Mouse (Mus musculus): Measurements from ENCODE around the gene Zc3h12d. TPM values are rescaled to one million over a fixed set of nuclear protein-coding genes. Genes with fewer than 3 reads are reported as not detected.

The Zc3h12d gene
- polyA plus RNA-seq (2014; fragmentation: Nextera tagmentation; extraction: Ambion mirVana): 0.05 TPM in 1 of 2 replicates, not detected in the other

DNA sequence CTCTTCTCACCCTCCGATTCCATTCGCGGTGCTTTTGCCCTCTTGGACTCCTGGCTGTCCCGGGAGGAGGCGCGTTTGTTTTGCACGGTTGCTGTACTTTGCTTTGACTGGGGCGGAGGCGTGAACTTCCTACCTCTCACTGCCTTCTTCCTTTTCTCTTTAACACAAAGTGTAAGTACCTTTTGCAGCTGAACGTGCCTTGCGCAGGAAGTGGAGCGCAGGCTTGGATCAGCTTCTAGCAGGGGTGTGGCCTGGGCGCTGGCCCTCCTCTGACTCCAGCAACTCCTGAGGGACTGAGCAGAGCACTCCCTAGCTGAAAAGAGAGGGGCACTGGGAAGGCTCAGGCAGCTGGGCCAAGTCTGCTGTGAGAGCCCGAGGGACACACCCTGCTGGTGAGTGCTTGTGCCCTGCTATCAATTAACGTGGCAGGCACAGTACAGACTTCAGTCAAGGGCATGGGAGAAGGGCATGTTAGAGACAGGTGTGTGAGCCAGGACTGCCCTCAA, at the start of gene Zc3h12d:
Zc3h12d (plus strand) TSS at position 300 of the 506 bp plus-strand sequence.
- no peak within 1 kb of the TSS for H3K27ac ChIP-seq (ENCODE audit: low read depth, low read length)
- 7% methylated on average over 15 of the region's 15 CpGs for WGBS
- H3K4me2 ChIP-seq (ENCODE audit: low read length): peak within 1 kb of the TSS; percentile 15; the same call in 1 of the 2 replicates
- DNase-seq (ENCODE audit: low spot score) (peak; percentile 4), ATAC-seq (no peak)
- H3K36me3 ChIP-seq (ENCODE audit: control insufficient read depth, insufficient read depth, low read length): no peaks in the 10 kb centered on the region
- no peaks in the 10 kb centered on the region for H3K27me3 ChIP-seq (replicated peaks; ENCODE audit: control insufficient read depth, insufficient read depth, low read length)
- H3K4me1 ChIP-seq (ENCODE audit: control insufficient read depth, insufficient read depth, low read length): no peaks in the 10 kb centered on the region
- H3K9ac ChIP-seq (ENCODE audit: low read length): no peak within 1 kb of the TSS
- no peaks in the 10 kb centered on the region for H3K9me3 ChIP-seq (replicated peaks; ENCODE audit: control insufficient read depth, low read length)
- no peak within 1 kb of the TSS for H3K4me3 ChIP-seq (ENCODE audit: low read depth, low read length)

DNA sequence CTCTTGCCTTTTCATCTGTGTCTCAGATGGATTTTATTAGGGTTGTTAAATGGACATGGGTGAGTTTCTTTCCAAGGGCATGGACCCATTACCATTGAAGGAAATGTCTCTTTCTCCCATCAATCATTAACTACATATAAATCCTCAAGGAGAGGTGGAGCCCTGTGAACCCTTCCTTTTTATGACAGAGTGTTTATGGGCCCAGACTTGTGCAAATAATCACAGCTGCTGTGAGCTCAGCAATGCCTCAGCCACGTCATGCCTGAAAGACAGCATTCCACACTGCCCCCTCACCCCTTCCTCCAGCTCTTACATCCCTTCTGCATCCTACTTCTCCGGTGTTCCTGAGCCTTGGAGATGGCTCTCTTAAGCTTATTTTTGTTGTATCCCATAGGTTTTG, 45.0 kb upstream of the Zc3h12d start:
- H3K9me3 ChIP-seq (replicated peaks; ENCODE audit: control insufficient read depth, low read length): no peaks in the 10 kb centered on the region
- H3K4me1 ChIP-seq (ENCODE audit: control insufficient read depth, insufficient read depth, low read length): peaks cover 4% of the 10 kb centered on the region
- DNase-seq (ENCODE audit: low spot score) (no peak), ATAC-seq (no peak)
- H3K36me3 ChIP-seq (ENCODE audit: control insufficient read depth, insufficient read depth, low read length): peaks cover 14% of the 10 kb centered on the region
- no peak overlapping the region for H3K9ac ChIP-seq (ENCODE audit: low read length)
- H3K4me2 ChIP-seq (ENCODE audit: low read length): no peak overlapping the region
- no peak overlapping the region for H3K27ac ChIP-seq (ENCODE audit: low read depth, low read length)
- H3K27me3 ChIP-seq (replicated peaks; ENCODE audit: control insufficient read depth, insufficient read depth, low read length): no peaks in the 10 kb centered on the region
- no peak overlapping the region for H3K4me3 ChIP-seq (ENCODE audit: low read depth, low read length)
- 50% methylated on average over 2 of the region's 2 CpGs for WGBS

DNA sequence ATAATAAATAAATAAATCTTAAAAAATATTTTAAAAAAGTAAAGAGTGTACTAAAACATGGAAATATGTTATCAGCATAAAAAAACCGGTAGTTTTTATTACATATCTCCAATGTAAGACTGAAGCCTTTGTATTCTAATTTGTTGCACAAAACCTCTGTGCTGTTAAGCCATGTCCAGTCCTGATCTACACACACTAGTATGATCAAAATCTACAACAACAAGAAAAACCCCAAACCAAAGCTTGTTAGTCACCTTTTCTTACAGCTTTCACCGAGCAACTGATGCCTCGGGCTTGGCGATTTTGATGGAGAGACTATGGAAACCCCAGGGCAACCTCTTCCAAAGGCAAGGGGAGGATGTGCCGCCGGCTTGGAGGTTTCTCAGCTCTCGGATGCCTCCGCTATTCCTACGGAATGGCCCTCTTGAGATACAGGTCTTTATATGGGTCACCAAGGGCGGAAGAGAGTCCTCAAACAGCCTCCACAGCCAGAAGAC, 40.0 kb upstream of the Zc3h12d start:
- ATAC-seq (peak; percentile 43; the same call in 1 of the 2 replicates), DNase-seq (ENCODE audit: low spot score) (no peak)
- peaks cover 10% of the 10 kb centered on the region for H3K4me1 ChIP-seq (ENCODE audit: control insufficient read depth, insufficient read depth, low read length)
- H3K27ac ChIP-seq (ENCODE audit: low read depth, low read length): no peak overlapping the region
- H3K4me2 ChIP-seq (ENCODE audit: low read length): peak overlapping the region; percentile 56
- H3K9ac ChIP-seq (ENCODE audit: low read length): peak overlapping the region; percentile 91
- H3K36me3 ChIP-seq (ENCODE audit: control insufficient read depth, insufficient read depth, low read length): peaks cover 28% of the 10 kb centered on the region
- H3K27me3 ChIP-seq (replicated peaks; ENCODE audit: control insufficient read depth, insufficient read depth, low read length): no peaks in the 10 kb centered on the region
- peak overlapping the region; percentile 91 for H3K4me3 ChIP-seq (ENCODE audit: low read depth, low read length)
- WGBS: under 1% methylated on average over 10 of the region's 10 CpGs
- no peaks in the 10 kb centered on the region for H3K9me3 ChIP-seq (replicated peaks; ENCODE audit: control insufficient read depth, low read length)

DNA sequence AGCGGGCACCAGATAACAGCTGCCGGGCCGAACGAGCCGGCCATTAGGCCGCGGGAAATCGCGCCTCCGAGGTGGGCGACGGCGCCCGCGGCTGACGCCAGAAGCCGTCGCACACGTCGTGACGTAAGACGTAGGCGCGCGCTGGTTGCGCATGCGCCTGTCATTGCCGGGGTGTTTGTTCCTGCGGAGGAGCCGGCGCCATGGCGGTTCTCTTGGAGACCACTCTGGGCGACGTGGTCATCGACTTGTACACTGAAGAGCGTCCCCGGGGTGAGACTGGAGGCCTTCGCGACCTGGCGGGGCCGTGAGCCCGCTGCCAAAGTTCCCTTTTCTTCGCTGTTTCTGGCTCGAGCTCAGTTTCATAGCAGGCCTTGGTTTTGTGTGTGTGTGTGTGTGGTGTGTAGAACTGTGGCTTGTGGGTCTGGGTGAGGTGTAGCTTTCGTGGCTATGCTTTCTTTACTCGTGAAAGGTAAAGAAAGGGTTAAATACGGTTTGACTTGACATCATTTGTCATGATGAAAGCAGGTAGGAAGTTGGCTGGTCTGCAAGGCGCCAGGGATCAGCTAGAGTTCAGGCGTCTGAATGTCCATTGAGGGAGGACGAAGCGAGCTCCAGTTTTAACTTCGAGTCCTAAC, 39.4 kb upstream of the Zc3h12d start, which contains the start of the genes Ginm1 and Ppil4:
Ginm1 (minus strand) TSS at position 74 of the 635 bp plus-strand sequence.
Ppil4 (plus strand) TSS at position 141 of the 635 bp plus-strand sequence.
- no peaks in the 10 kb centered on the region for H3K9me3 ChIP-seq (replicated peaks; ENCODE audit: control insufficient read depth, low read length)
- H3K27ac ChIP-seq (ENCODE audit: low read depth, low read length): no peak within 1 kb of the TSS
- H3K9ac ChIP-seq (ENCODE audit: low read length): peak within 1 kb of the TSS; percentile 91
- whole genome bisulfite sequencing: under 1% methylated on average over 52 of the region's 52 CpGs
- peak within 1 kb of the TSS; percentile 91 for H3K4me2 ChIP-seq (ENCODE audit: low read length)
- DNase-seq (ENCODE audit: low spot score): peak; percentile 96
- no peaks in the 10 kb centered on the region for H3K27me3 ChIP-seq (replicated peaks; ENCODE audit: control insufficient read depth, insufficient read depth, low read length)
- H3K4me3 ChIP-seq (ENCODE audit: low read depth, low read length): peak within 1 kb of the TSS; percentile 91
- ATAC-seq: peak; percentile 96
- H3K4me1 ChIP-seq (ENCODE audit: control insufficient read depth, insufficient read depth, low read length): peaks cover 10% of the 10 kb centered on the region
- H3K36me3 ChIP-seq (ENCODE audit: control insufficient read depth, insufficient read depth, low read length): peaks cover 34% of the 10 kb centered on the region

DNA sequence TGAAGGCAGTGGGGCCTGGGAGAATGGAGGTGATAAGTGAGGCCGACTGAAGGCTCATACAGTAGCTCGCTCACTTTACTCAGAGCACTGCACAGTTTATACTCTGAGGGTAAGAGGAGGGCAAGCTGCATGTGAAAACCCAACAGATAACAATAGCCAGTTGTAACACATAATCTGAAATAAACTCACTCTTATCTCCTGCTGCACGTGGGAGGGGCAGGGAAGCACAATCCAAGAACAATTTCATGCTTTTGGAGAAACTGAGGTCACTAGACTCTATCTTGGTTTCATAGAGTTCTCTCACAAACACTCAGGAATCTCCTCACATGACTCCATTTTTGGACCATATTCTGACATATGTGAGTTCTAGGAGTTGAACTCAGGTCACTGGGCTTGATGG, 31.0 kb upstream of the Zc3h12d start:
- no peak overlapping the region for H3K27ac ChIP-seq (ENCODE audit: low read depth, low read length)
- no peaks in the 10 kb centered on the region for H3K27me3 ChIP-seq (replicated peaks; ENCODE audit: control insufficient read depth, insufficient read depth, low read length)
- no peak overlapping the region for H3K9ac ChIP-seq (ENCODE audit: low read length)
- DNase-seq (ENCODE audit: low spot score): no peak
- no peak overlapping the region for H3K4me2 ChIP-seq (ENCODE audit: low read length)
- WGBS: 96% methylated on average over 3 of the region's 3 CpGs
- H3K9me3 ChIP-seq (replicated peaks; ENCODE audit: control insufficient read depth, low read length): no peaks in the 10 kb centered on the region
- ATAC-seq: no peak
- H3K4me1 ChIP-seq (ENCODE audit: control insufficient read depth, insufficient read depth, low read length): no peaks in the 10 kb centered on the region
- H3K36me3 ChIP-seq (ENCODE audit: control insufficient read depth, insufficient read depth, low read length): peaks cover 88% of the 10 kb centered on the region
- H3K4me3 ChIP-seq (ENCODE audit: low read depth, low read length): no peak overlapping the region

DNA sequence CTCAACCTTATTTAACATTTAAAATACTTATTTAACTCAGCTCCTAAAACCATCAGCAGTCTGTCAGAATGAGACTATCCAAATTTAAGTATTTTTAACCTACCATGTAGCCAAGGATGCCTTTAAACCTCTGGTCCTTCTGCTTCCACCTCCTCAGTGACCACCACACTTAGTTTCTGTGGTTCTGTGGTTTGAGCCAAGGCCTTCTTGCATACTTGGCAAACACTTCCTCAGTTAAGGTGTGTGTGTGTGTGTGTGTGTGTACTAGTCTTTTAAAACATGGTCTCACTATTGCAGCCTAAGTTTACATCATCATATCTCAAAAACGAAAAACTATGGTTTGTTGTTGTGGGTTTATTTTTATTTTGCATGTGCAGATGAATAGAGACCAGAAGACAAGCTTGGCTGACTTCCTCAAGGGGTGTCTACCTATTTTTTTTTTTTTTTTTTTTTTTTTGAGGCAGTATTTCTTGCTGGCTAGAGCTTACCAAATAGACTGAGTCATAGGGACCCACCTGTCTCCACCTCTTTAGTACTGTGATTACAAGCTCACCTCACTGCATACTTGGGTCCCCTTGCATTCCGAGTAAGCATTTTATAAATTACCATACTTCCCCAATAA, 29.6 kb upstream of the Zc3h12d start:
- no peak for DNase-seq (ENCODE audit: low spot score)
- Histone ChIP-seq H3K9ac (ENCODE audit: low read length) (no peak overlapping the region), H3K4me3 (ENCODE audit: low read depth, low read length) (no peak overlapping the region), H3K9me3 (replicated peaks; ENCODE audit: control insufficient read depth, low read length) (no peaks in the 10 kb centered on the region), H3K4me1 (ENCODE audit: control insufficient read depth, insufficient read depth, low read length) (no peaks in the 10 kb centered on the region), H3K27ac (ENCODE audit: low read depth, low read length) (no peak overlapping the region), H3K36me3 (ENCODE audit: control insufficient read depth, insufficient read depth, low read length) (peaks cover 84% of the 10 kb centered on the region), H3K27me3 (replicated peaks; ENCODE audit: control insufficient read depth, insufficient read depth, low read length) (no peaks in the 10 kb centered on the region), H3K4me2 (ENCODE audit: low read length) (no peak overlapping the region)
- no peak for ATAC-seq
- 93% methylated on average over 2 of the region's 2 CpGs for WGBS

DNA sequence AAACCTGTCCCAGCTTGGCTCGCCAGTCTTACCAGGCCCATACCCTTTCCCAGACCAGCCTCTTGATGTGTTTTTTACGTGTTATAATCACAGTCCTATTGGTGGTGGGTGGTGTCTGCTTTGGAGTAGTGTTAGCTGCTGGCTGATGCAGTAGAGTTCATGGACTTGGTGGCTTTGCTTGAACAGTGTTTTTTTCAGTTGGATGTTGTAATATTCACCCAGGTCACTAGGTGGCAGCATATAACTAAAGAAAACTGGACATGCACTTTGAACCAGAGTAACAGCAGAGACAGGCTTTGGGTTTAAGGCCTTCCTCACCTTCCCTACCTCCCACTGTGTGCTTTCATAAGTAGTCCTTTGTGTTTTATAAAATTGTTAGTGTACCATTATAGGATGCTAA, 22.3 kb upstream of the Zc3h12d start:
- no peaks in the 10 kb centered on the region for H3K27me3 ChIP-seq (replicated peaks; ENCODE audit: control insufficient read depth, insufficient read depth, low read length)
- no peak overlapping the region for H3K4me3 ChIP-seq (ENCODE audit: low read depth, low read length)
- H3K9ac ChIP-seq (ENCODE audit: low read length): no peak overlapping the region
- DNase-seq (ENCODE audit: low spot score): peak; percentile 78
- no peaks in the 10 kb centered on the region for H3K4me1 ChIP-seq (ENCODE audit: control insufficient read depth, insufficient read depth, low read length)
- H3K4me2 ChIP-seq (ENCODE audit: low read length): no peak overlapping the region
- H3K9me3 ChIP-seq (replicated peaks; ENCODE audit: control insufficient read depth, low read length): no peaks in the 10 kb centered on the region
- ATAC-seq: peak; percentile 44
- H3K36me3 ChIP-seq (ENCODE audit: control insufficient read depth, insufficient read depth, low read length): peaks cover 77% of the 10 kb centered on the region
- WGBS: 43% methylated on average over 2 of the region's 2 CpGs
- no peak overlapping the region for H3K27ac ChIP-seq (ENCODE audit: low read depth, low read length)

DNA sequence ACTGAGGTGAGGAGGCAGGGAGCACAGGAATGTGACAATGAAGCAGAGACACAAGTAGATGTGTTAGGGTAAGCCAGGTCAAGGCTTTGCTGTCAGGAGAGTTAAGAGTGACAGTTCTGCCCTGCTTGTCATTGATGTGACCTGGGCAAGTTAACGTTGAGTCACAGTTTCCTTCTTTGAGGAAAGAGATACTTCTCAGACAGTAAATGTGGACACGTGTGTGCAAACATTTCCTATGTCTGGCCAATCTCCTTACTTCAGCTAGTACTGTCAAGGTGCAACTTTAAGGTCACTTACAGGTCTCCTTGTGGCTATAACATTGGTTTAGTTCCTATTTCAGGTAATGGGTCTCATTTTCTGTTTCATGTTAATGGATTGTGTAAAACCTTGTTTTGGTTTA, 15.8 kb upstream of the Zc3h12d start:
- peaks cover 67% of the 10 kb centered on the region for H3K36me3 ChIP-seq (ENCODE audit: control insufficient read depth, insufficient read depth, low read length)
- DNase-seq (ENCODE audit: low spot score): no peak
- 84% methylated on average over 2 of the region's 2 CpGs for WGBS

DNA sequence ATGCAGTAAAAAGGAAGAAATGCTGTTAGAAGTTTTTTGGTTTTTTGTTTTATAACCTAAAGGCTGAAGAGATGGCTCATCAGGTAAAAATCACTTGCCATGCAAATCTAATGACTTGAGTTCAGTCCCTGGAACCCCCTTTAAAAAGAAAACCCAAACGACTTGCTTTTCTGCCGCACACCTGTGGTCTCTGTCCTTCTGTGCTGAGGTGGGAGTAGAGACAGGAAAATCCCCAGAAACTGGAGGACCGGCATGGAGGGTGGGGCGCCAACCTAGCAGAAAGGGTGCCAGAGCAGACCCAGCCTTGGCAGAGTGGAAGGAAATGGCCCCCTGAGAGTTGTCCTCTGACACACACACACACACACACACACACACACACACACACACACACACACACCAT, 13.6 kb upstream of the Zc3h12d start:
- 93% methylated on average over 4 of the region's 4 CpGs for WGBS
- peaks cover 65% of the 10 kb centered on the region for H3K36me3 ChIP-seq (ENCODE audit: control insufficient read depth, insufficient read depth, low read length)
- no peak for DNase-seq (ENCODE audit: low spot score)
- H3K27me3 ChIP-seq (replicated peaks; ENCODE audit: control insufficient read depth, insufficient read depth, low read length): no peaks in the 10 kb centered on the region
- H3K27ac ChIP-seq (ENCODE audit: low read depth, low read length): no peak overlapping the region
- H3K4me3 ChIP-seq (ENCODE audit: low read depth, low read length): no peak overlapping the region
- no peaks in the 10 kb centered on the region for H3K9me3 ChIP-seq (replicated peaks; ENCODE audit: control insufficient read depth, low read length)
- ATAC-seq: no peak
- no peaks in the 10 kb centered on the region for H3K4me1 ChIP-seq (ENCODE audit: control insufficient read depth, insufficient read depth, low read length)
- H3K9ac ChIP-seq (ENCODE audit: low read length): no peak overlapping the region
- H3K4me2 ChIP-seq (ENCODE audit: low read length): no peak overlapping the region

More for the DNA sequence above, 15.8 kb upstream of the Zc3h12d start:
- Histone ChIP-seq H3K27me3 (replicated peaks; ENCODE audit: control insufficient read depth, insufficient read depth, low read length) (no peaks in the 10 kb centered on the region), H3K4me1 (ENCODE audit: control insufficient read depth, insufficient read depth, low read length) (no peaks in the 10 kb centered on the region), H3K4me2 (ENCODE audit: low read length) (no peak overlapping the region), H3K4me3 (ENCODE audit: low read depth, low read length) (no peak overlapping the region), H3K9me3 (replicated peaks; ENCODE audit: control insufficient read depth, low read length) (no peaks in the 10 kb centered on the region), H3K9ac (ENCODE audit: low read length) (no peak overlapping the region), H3K27ac (ENCODE audit: low read depth, low read length) (no peak overlapping the region)
- no peak for ATAC-seq
